Mouse (Mus musculus) right cerebral cortex, adult 2 months (tissue): ENCODE results near the gene Skor1.
A peak's percentile ranks its signal among the peaks of the same experiment; 100 is the strongest.

Experiments
- DNase-seq, 2 experiments: peaks; one replicate each; pipeline ENCODE4 v3.0.0; 2021 to 2022; ENCODE audit warnings: low spot score in 2 of 2

The Skor1 gene

GRCm38 (mm10) chr9:63148410-63149371 lies at the start of gene Skor1:
Skor1 (minus strand) TSS chr9:63148961.
- DNase-seq = no peak

GRCm38 (mm10) chr9:63197252-63197651 lies 48.5 kb upstream of the Skor1 start:
- DNase-seq = peak in 1 of 2 experiments; percentile 14

- DNase-seq = no peak
These were observed 47.4 kb upstream of the Skor1 start for GRCm38 (mm10) chr9:63196114-63196682.

- DNase-seq = no peak
These were observed 46.8 kb upstream of the Skor1 start for GRCm38 (mm10) chr9:63195523-63195922.

GRCm38 (mm10) chr9:63194791-63195190 lies 46.0 kb upstream of the Skor1 start:
- no peak for DNase-seq

GRCm38 (mm10) chr9:63192809-63193208 lies 44.0 kb upstream of the Skor1 start:
- no peak for DNase-seq

GRCm38 (mm10) chr9:63187310-63187709 lies 38.5 kb upstream of the Skor1 start:
- DNase-seq = no peak

- no peak for DNase-seq
These were observed 36.5 kb upstream of the Skor1 start for GRCm38 (mm10) chr9:63185249-63185648.

- DNase-seq = no peak
These were observed 35.1 kb upstream of the Skor1 start for GRCm38 (mm10) chr9:63183864-63184263.

- DNase-seq = no peak
These were observed 33.7 kb upstream of the Skor1 start for GRCm38 (mm10) chr9:63182306-63182960.

- no peak for DNase-seq
These were observed 32.8 kb upstream of the Skor1 start for GRCm38 (mm10) chr9:63181337-63182178.

- no peak for DNase-seq
These were observed 29.5 kb upstream of the Skor1 start for GRCm38 (mm10) chr9:63178296-63178695.

GRCm38 (mm10) chr9:63174001-63174721 lies 25.4 kb upstream of the Skor1 start:
- DNase-seq = no peak

GRCm38 (mm10) chr9:63171951-63172350 lies 23.2 kb upstream of the Skor1 start:
- no peak for DNase-seq

- no peak for DNase-seq
These were observed 20.4 kb upstream of the Skor1 start for GRCm38 (mm10) chr9:63169127-63169526.

GRCm38 (mm10) chr9:63165070-63165469 lies 16.3 kb upstream of the Skor1 start:
- DNase-seq = no peak

- no peak for DNase-seq
These were observed 15.0 kb upstream of the Skor1 start for GRCm38 (mm10) chr9:63163756-63164155.

- DNase-seq = no peak
These were observed 3.2 kb upstream of the Skor1 start for GRCm38 (mm10) chr9:63151949-63152348.

GRCm38 (mm10) chr9:63151072-63151870 lies 2.5 kb upstream of the Skor1 start:
- no peak for DNase-seq
